Mouse (Mus musculus) heart, embryonic 14.5 days (tissue): ENCODE data around the gene Necap2. TPM values are rescaled to one million over a fixed set of nuclear protein-coding genes. Genes with fewer than 3 reads are reported as not detected.

Experiments used
- ATAC-seq: fragments of 200-750 bp; cut with Nextera tagmentation; 2 replicates; pipeline ENCODE4 v1.8.0; 2017; ENCODE audit warnings: low read depth, moderate TSS enrichment; ENCODE audit not compliant: insufficient number of reproducible peaks, insufficient read depth, low FRiP score
- H3K27ac ChIP-seq, 2 experiments: fragments of 200-500 bp in 1 of 2; fragments of 300-500 bp in 1 of 2; sonication (generic) in 1 of 2; replicated peaks in 1 of 2; 2 replicates each; pipeline ENCODE4 v1.5.1; 2012 to 2014; ENCODE audit warnings: low read depth in 2 of 2, low read length in 2 of 2, control low read depth in 1 of 2, mild to moderate bottlenecking in 1 of 2, mixed read lengths in 1 of 2; ENCODE audit not compliant: control insufficient read depth in 1 of 2, insufficient read depth in 1 of 2
- H3K27me3 ChIP-seq: fragments of 300-500 bp; sonication (generic); 2 replicates; pipeline ENCODE4 v1.6.1; 2014; ENCODE audit warnings: mild to moderate bottlenecking, low read length, control low read depth; ENCODE audit not compliant: control insufficient read depth, insufficient read depth
- H3K36me3 ChIP-seq: fragments of 300-500 bp; sonication (generic); 2 replicates; pipeline ENCODE4 v1.6.1; 2014; ENCODE audit warnings: mild to moderate bottlenecking, control low read depth, low read length, mixed read lengths; ENCODE audit not compliant: control insufficient read depth, insufficient read depth
- H3K4me1 ChIP-seq, 2 experiments: fragments of 200-500 bp in 1 of 2; fragments of 300-500 bp in 1 of 2; sonication (generic) in 1 of 2; 2 replicates each; pipeline ENCODE4 v1.6.1; 2012 to 2014; ENCODE audit warnings: low read length in 2 of 2, control low read depth in 1 of 2, mixed read lengths in 1 of 2; ENCODE audit not compliant: control insufficient read depth in 2 of 2, insufficient read depth in 2 of 2
- H3K4me2 ChIP-seq: fragments of 300-500 bp; sonication (generic); 2 replicates; pipeline ENCODE4 v1.6.1; 2014; ENCODE audit warnings: mild to moderate bottlenecking, low read length
- H3K4me3 ChIP-seq, 2 experiments: fragments of 200-500 bp in 1 of 2; fragments of 300-500 bp in 1 of 2; sonication (generic) in 1 of 2; 2 replicates each; pipeline ENCODE4 v1.5.1; 2012 to 2014; ENCODE audit warnings: low read length in 2 of 2, mild to moderate bottlenecking in 2 of 2, control low read depth in 1 of 2, low read depth in 1 of 2, moderate library complexity in 1 of 2; ENCODE audit not compliant: control insufficient read depth in 1 of 2, insufficient read depth in 1 of 2
- H3K9ac ChIP-seq: fragments of 300-500 bp; sonication (generic); 2 replicates; pipeline ENCODE4 v1.6.1; 2014; ENCODE audit warnings: mild to moderate bottlenecking, low read length
- H3K9me3 ChIP-seq: fragments of 300-500 bp; sonication (generic); 2 replicates; pipeline ENCODE4 v1.6.1; 2016; ENCODE audit warnings: low read length, control low read depth; ENCODE audit not compliant: control insufficient read depth
- WGBS: fragments of 180-500 bp; shearing (Covaris S2); extraction: QIAGEN DNeasy Blood & Tissue Kit; methylation state at CpG from one replicate; pipeline ENCODE4 v1.1.7; 2014; 5-methylcytosine and 5-hydroxymethylcytosine counted together
- polyA plus RNA-seq: library from polyadenylated mRNA; unstranded; fragments of >200 nt; fragmentation: Nextera tagmentation; extraction: Ambion mirVana; gene quantifications from 2 replicates; pipeline ENCODE4 v1.2.1, GENCODE M21; 2014

Gene Necap2
- polyA plus RNA-seq, 1 experiment from 2014 or later = 34.2 TPM

- H3K4me1 ChIP-seq = peaks cover 3 to 5% of the 10 kb centered on the region in 2 experiments; a peak in 3 of 4 replicates
- H3K9me3 ChIP-seq = peaks cover 5% of the 10 kb centered on the region; the same call in 1 of the 2 replicates
- WGBS = 83% methylated on average over 7 of the region's 7 CpGs
- no peaks in the 10 kb centered on the region for H3K27me3 ChIP-seq
- no peak overlapping the region for H3K27ac ChIP-seq
- H3K4me2 ChIP-seq = no peak overlapping the region
- ATAC-seq = 0 out of 2 replicates have a peak, but pooled peaks have one; percentile 40
- H3K36me3 ChIP-seq = peaks cover 82% of the 10 kb centered on the region
- H3K4me3 ChIP-seq = no peak overlapping the region
- no peak overlapping the region for H3K9ac ChIP-seq
Measured at GRCm38 (mm10) chr4:141113831-141114230, 35.7 kb upstream of the Necap2 start.

DNA sequence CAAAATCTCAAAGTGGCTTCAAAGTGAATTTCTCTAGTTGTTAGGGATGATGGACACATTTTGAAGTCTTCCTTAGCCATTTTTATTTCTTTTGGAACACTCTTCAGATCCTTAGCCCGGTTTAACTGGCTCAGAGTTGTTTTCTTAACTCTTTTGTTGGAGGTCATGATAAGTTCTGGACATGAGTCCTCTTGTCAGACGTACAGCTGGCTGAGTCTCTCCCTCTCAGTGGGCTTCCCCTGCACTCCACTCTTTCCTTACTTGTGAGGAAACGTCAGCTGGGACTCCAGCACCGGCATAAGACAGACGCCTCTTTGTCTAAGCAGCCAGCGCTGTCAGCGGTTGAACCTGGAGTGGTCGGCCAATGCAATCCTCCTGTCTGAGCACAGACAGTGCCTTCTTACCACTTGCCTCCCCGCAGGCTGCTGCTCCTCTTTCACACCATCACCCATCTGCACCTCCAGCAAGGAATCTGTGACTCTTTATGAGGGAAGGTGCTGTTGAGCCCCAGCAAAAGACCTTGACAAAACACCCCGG is 30.1 kb upstream of the Necap2 start:
- H3K27ac ChIP-seq = peak overlapping the region; percentile 35 to 73; a peak in 3 of 4 replicates
- H3K27me3 ChIP-seq = no peaks in the 10 kb centered on the region
- H3K4me2 ChIP-seq = no peak overlapping the region
- H3K9me3 ChIP-seq = peaks cover 5% of the 10 kb centered on the region; the same call in 1 of the 2 replicates
- H3K4me3 ChIP-seq = no peak overlapping the region
- H3K36me3 ChIP-seq = peaks cover 29% of the 10 kb centered on the region
- WGBS = 11% methylated on average over 10 of the region's 10 CpGs
- no peak overlapping the region for H3K9ac ChIP-seq
- ATAC-seq = peak; percentile 43; the same call in 1 of the 2 replicates
- peaks cover 5 to 9% of the 10 kb centered on the region in 2 experiments for H3K4me1 ChIP-seq

DNA sequence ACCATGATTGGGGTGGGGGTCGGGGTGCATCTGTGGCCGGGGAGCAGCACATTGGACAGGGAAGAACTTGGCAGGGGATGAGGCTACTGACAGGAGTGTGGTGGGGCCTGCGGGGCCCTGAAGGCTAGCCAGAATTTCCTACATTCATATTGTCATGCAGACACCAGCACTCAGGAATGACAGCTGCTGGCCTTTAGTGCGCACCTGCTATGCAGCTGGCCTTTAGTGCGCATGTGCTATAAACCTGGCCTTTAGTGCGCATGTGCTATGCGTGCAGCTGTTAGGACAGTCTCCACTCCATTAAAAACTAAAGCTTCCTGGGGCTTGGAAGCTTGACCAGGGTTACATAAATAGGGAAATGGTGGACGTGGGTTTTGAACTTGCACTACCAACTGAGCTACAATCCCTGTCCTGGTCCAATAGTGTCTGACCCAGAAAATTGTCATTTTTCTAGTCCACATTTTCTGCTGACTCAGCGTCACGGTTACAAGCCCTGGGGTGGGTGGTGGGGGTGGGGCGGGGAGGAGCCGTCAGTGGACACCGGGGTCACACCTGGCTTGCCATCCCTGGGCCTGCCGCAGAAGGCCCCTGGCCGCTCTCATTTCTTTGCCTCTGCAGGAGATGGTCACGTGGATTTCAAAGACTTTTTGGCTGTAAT is 28.5 kb upstream of the Necap2 start:
- H3K27me3 ChIP-seq = no peaks in the 10 kb centered on the region
- H3K4me2 ChIP-seq = no peak overlapping the region
- H3K4me3 ChIP-seq = no peak overlapping the region
- H3K9me3 ChIP-seq = peaks cover 7% of the 10 kb centered on the region; the same call in 1 of the 2 replicates
- H3K36me3 ChIP-seq = peaks cover 14% of the 10 kb centered on the region
- ATAC-seq = no peak
- WGBS = 83% methylated on average over 16 of the region's 16 CpGs
- peaks cover 5 to 9% of the 10 kb centered on the region in 2 experiments for H3K4me1 ChIP-seq
- H3K27ac ChIP-seq = no peak overlapping the region
- no peak overlapping the region for H3K9ac ChIP-seq

- no peaks in the 10 kb centered on the region for H3K27me3 ChIP-seq
- 52% methylated on average over 6 of the region's 6 CpGs for WGBS
- H3K9ac ChIP-seq = no peak overlapping the region
- H3K4me3 ChIP-seq = no peak overlapping the region
- H3K27ac ChIP-seq = no peak overlapping the region
- H3K4me1 ChIP-seq = no peaks in the 10 kb centered on the region; a peak in 1 of 4 replicates
- no peak for ATAC-seq
- no peak overlapping the region for H3K4me2 ChIP-seq
- H3K36me3 ChIP-seq = no peaks in the 10 kb centered on the region
- H3K9me3 ChIP-seq = 0 out of 2 replicates have a peak, but pooled peaks cover 2% of the 10 kb centered on the region
Measured at GRCm38 (mm10) chr4:141101855-141102254, 23.7 kb upstream of the Necap2 start.

DNA sequence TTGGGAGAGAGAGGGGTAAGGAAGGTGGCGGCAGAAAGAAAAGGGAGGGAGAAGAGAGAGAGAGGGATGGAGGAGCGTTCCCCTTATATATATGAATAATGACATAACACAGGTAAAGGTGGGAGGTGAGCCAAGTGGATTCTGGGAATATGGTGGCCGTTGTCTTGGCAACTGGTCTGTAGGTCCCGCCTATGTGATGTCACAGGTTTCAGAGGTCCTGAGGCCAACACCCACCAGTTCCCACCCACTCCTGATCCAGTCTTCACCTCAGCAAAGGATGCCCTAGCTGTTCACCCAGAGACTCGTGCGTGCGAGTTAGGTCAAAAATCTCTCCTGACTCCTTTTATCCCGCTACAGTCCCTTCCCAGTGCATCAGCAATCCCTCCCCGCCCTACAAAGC is 23.1 kb upstream of the Necap2 start:
- Histone ChIP-seq H3K27ac (no peak overlapping the region), H3K36me3 (no peaks in the 10 kb centered on the region), H3K9ac (no peak overlapping the region), H3K4me2 (no peak overlapping the region), H3K4me3 (no peak overlapping the region), H3K4me1 (no peaks in the 10 kb centered on the region; a peak in 1 of 4 replicates), H3K27me3 (no peaks in the 10 kb centered on the region), H3K9me3 (0 out of 2 replicates have a peak, but pooled peaks cover 2% of the 10 kb centered on the region)
- WGBS = 91% methylated on average over 9 of the region's 9 CpGs
- ATAC-seq = no peak

DNA sequence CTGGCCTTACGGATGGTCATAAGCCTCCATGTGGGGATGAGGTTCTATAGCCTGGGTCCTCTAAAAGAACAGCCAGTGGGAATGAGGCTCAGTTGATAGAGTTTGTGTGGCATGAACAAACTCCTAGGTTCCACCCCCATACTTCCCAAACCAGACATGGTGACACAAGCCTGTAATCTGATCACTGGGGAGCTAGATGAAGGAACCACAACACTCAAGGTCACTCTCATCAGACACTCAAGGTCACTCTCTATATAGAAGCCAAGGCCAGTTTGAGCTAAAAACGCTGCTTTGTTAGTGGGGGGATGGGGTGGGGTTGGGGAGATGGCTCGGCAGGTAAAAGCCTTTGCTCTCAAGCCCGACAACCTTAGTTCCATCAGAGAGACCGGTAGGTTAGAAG is 21.8 kb upstream of the Necap2 start:
- Histone ChIP-seq H3K27ac (no peak overlapping the region), H3K9me3 (0 out of 2 replicates have a peak, but pooled peaks cover 2% of the 10 kb centered on the region), H3K27me3 (no peaks in the 10 kb centered on the region), H3K4me2 (no peak overlapping the region), H3K4me1 (no peaks in the 10 kb centered on the region), H3K36me3 (no peaks in the 10 kb centered on the region), H3K4me3 (no peak overlapping the region), H3K9ac (no peak overlapping the region)
- 64% methylated on average over 5 of the region's 5 CpGs for WGBS
- ATAC-seq = no peak

- 51% methylated on average over 4 of the region's 4 CpGs for WGBS
- no peak for ATAC-seq
- 0 out of 2 replicates have a peak, but pooled peaks cover 2% of the 10 kb centered on the region for H3K9me3 ChIP-seq
- no peak overlapping the region for H3K4me3 ChIP-seq
- no peak overlapping the region for H3K4me2 ChIP-seq
- no peaks in the 10 kb centered on the region for H3K27me3 ChIP-seq
- no peak overlapping the region for H3K9ac ChIP-seq
- H3K27ac ChIP-seq = no peak overlapping the region
- H3K4me1 ChIP-seq = no peaks in the 10 kb centered on the region
- H3K36me3 ChIP-seq = no peaks in the 10 kb centered on the region
Measured at GRCm38 (mm10) chr4:141098935-141099334, 20.8 kb upstream of the Necap2 start.
